Mouse (Mus musculus): ENCODE data around the gene Doc2g. TPM values are rescaled to one million over a fixed set of nuclear protein-coding genes. Genes with fewer than 3 reads are reported as not detected.

Gene Doc2g
- polyA plus RNA-seq, 1 experiment from 2014 or later = 5.2 TPM

DNA sequence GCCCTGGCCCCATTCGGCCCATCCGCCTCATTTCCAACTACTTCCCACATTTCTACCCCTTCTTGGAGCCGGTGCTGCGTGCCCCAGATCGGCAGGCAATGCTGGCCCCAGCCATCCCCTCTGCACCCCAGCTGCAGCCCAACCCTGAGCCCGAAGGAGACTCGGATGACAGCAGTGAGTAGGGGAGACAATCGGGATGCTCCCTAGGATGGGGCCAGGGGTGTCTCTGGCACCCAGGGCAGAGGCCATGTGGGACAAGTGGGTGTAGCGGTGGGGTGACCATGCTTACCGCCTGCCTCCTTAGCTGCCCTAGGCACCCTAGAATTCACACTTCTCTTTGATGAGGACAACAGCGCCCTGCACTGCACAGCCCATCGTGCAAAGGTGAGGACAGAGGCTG lies 528 bp downstream of the Doc2g start:
- H3K36me3 ChIP-seq = peaks cover 36% of the 10 kb centered on the region
- H3K4me2 ChIP-seq (replicated peaks) = no peak overlapping the region
- no peak overlapping the region for H3K27ac ChIP-seq (replicated peaks)
- peaks cover 16% of the 10 kb centered on the region; the same call in 1 of the 2 replicates for H3K27me3 ChIP-seq
- WGBS = 84% methylated on average over 12 of the region's 12 CpGs
- no peak overlapping the region for H3K9ac ChIP-seq (replicated peaks)
- H3K9me3 ChIP-seq = no peaks in the 10 kb centered on the region
- H3K4me3 ChIP-seq = no peak overlapping the region
- H3K4me1 ChIP-seq = peaks cover 15% of the 10 kb centered on the region
- no peak for ATAC-seq (ENCODE audit: low FRiP score, low read depth)

DNA sequence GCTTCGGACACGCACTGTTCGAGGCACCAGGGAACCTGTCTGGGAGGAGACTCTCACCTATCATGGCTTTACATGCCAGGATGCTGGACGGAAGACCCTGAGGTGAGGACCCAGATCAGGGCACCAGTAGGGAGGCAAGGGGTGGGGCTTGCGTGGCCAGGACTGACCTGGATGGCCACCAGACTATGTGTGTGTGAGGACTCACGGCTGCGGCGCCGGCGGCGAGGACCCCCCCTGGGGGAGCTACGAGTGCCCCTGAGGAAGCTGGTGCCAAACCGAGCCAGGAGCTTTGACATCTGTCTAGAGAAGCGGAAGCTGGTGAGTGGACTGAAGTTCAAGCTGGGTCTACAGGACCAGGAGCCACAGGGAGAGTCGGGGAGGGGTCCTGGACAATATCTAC lies 1.2 kb downstream of the Doc2g start:
- H3K4me2 ChIP-seq (replicated peaks) = no peak overlapping the region
- H3K9ac ChIP-seq (replicated peaks) = no peak overlapping the region
- WGBS = 87% methylated on average over 15 of the region's 15 CpGs
- peaks cover 15% of the 10 kb centered on the region for H3K4me1 ChIP-seq
- H3K9me3 ChIP-seq = no peaks in the 10 kb centered on the region
- H3K36me3 ChIP-seq = peaks cover 43% of the 10 kb centered on the region
- H3K4me3 ChIP-seq = no peak overlapping the region
- H3K27ac ChIP-seq (replicated peaks) = no peak overlapping the region
- H3K27me3 ChIP-seq = peaks cover 10% of the 10 kb centered on the region; the same call in 1 of the 2 replicates
- no peak for ATAC-seq (ENCODE audit: low FRiP score, low read depth)

- Histone ChIP-seq H3K9me3 (no peaks in the 10 kb centered on the region), H3K4me1 (peaks cover 10% of the 10 kb centered on the region), H3K4me3 (no peak overlapping the region), H3K4me2 (replicated peaks) (no peak overlapping the region), H3K36me3 (peaks cover 50% of the 10 kb centered on the region), H3K27ac (replicated peaks) (no peak overlapping the region), H3K9ac (replicated peaks) (no peak overlapping the region), H3K27me3 (0 out of 2 replicates have a peak, but pooled peaks cover 7% of the 10 kb centered on the region)
- no peak for ATAC-seq (ENCODE audit: low FRiP score, low read depth)
- 88% methylated on average over 9 of the region's 9 CpGs for WGBS
Observed at GRCm38 (mm10) chr19:4005091-4005490, 2.0 kb downstream of the Doc2g start.

DNA sequence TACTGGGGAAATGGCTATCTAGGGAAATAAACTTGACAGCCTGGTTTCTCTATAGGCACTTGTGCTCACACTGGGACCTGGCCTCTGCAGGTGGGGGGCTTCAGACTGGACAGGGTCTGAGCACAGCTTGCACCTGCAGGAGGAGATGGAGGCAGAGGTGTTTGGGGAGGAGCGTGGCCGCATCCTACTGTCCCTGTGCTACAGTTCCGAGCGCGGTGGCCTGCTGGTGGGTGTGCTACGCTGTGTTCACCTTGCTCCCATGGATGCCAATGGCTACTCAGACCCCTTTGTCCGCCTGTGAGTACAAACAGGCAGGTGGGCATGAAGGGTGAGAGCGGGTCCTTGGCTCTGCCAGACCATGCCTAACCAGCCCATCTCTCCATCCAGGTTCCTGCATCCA lies 2.9 kb downstream of the Doc2g start:
- H3K9ac ChIP-seq (replicated peaks) = no peak overlapping the region
- no peak overlapping the region for H3K27ac ChIP-seq (replicated peaks)
- no peak for ATAC-seq (ENCODE audit: low FRiP score, low read depth)
- no peak overlapping the region for H3K4me2 ChIP-seq (replicated peaks)
- peaks cover 7% of the 10 kb centered on the region for H3K4me1 ChIP-seq
- peaks cover 54% of the 10 kb centered on the region for H3K36me3 ChIP-seq
- H3K9me3 ChIP-seq = no peaks in the 10 kb centered on the region
- 93% methylated on average over 8 of the region's 8 CpGs for WGBS
- H3K4me3 ChIP-seq = no peak overlapping the region
- 0 out of 2 replicates have a peak, but pooled peaks cover 7% of the 10 kb centered on the region for H3K27me3 ChIP-seq

DNA sequence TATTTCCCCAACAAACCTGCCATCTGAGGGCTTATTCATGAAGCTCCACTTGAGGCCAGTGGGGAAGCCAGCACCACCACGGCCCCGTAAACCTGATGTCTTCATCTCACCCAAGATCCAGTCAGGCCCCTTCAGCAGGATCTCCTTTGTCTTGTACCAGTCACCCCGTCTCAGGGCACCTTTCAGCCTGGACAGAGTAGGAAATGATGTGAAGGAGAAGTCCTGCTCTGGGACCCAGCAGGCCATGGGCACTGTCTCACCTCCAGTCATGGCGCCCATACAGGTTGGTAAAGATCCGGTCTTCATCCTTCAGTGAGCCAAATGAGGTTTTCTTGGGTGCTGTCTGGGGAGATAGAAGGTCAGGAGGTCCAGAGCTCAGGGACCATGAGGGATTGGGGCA lies 8.0 kb downstream of the Doc2g start:
- ATAC-seq (ENCODE audit: low FRiP score, low read depth) = no peak
- 92% methylated on average over 5 of the region's 5 CpGs for WGBS
- Histone ChIP-seq H3K4me3 (no peak overlapping the region), H3K9me3 (no peaks in the 10 kb centered on the region), H3K9ac (replicated peaks) (no peak overlapping the region), H3K27me3 (no peaks in the 10 kb centered on the region), H3K27ac (replicated peaks) (no peak overlapping the region), H3K36me3 (peaks cover 44% of the 10 kb centered on the region), H3K4me1 (peaks cover 9% of the 10 kb centered on the region), H3K4me2 (replicated peaks) (no peak overlapping the region)

- peak within 1 kb of the TSS; percentile 77 for H3K4me2 ChIP-seq (replicated peaks)
- H3K27ac ChIP-seq (replicated peaks) = peak within 1 kb of the TSS; percentile 47; the same call in 1 of the 2 replicates
- no peaks in the 10 kb centered on the region for H3K9me3 ChIP-seq
- peak; percentile 100 for ATAC-seq (ENCODE audit: low FRiP score, low read depth)
- H3K4me3 ChIP-seq = peak within 1 kb of the TSS; percentile 75
- H3K9ac ChIP-seq (replicated peaks) = peak within 1 kb of the TSS; percentile 65
- WGBS = under 1% methylated on average over 45 of the region's 45 CpGs
- H3K27me3 ChIP-seq = no peaks in the 10 kb centered on the region
- H3K36me3 ChIP-seq = peaks cover 30% of the 10 kb centered on the region
- peaks cover 9% of the 10 kb centered on the region for H3K4me1 ChIP-seq
Observed at GRCm38 (mm10) chr19:4012432-4013022, 9.4 kb downstream of the Doc2g start, which contains the start of gene Ndufv1. Gene Ndufv1, minus strand, starts transcription at chr19:4012806.

DNA sequence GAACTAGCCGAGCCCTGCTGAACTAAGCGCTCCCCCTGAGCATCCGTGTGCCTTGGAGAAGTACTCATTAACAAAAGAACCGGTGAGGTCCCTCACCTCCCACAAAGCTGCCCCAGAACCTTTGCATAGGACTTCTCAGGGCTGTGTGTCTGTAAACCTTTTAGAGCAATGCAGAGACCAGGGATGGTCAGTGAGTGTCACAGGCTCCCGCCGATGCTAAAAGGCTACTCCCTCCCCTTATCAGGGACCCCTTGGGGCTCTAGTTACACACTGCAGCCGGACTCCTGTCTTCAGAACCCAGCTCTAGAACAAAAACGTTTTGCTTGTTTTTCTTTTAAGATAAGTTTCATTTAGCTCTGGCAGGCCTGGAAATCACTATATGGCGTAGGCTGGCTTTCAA lies 10.0 kb downstream of the Doc2g start:
- H3K27me3 ChIP-seq = no peaks in the 10 kb centered on the region
- no peaks in the 10 kb centered on the region for H3K9me3 ChIP-seq
- H3K27ac ChIP-seq (replicated peaks) = no peak overlapping the region
- H3K36me3 ChIP-seq = peaks cover 24% of the 10 kb centered on the region
- peak overlapping the region; percentile 26; the same call in 1 of the 2 replicates for H3K9ac ChIP-seq (replicated peaks)
- ATAC-seq (ENCODE audit: low FRiP score, low read depth) = no peak
- WGBS = 20% methylated on average over 9 of the region's 9 CpGs
- H3K4me3 ChIP-seq = peak overlapping the region; percentile 75
- peak overlapping the region; percentile 47 for H3K4me2 ChIP-seq (replicated peaks)
- peaks cover 9% of the 10 kb centered on the region for H3K4me1 ChIP-seq

DNA sequence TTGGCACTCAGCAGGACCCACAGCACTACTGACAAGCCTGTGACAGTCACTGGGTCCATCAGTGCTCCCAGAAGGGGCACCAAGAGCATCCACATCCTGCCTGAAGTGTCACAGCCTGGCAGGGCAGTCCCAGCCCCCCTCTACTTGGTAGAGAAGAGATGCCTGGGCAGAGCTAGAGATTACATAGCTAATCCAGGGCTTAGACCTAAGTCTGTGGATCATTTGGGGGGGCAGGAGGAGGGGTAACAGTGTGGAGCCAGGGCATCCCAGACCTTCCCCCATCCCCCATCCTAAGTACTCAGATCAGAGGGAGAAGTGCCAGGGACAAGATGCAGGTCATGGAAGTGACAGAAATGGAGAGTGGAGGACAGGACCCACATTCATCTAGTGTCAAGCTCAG lies 11.7 kb downstream of the Doc2g start:
- Histone ChIP-seq H3K4me2 (replicated peaks) (no peak overlapping the region), H3K36me3 (peaks cover 7% of the 10 kb centered on the region), H3K27me3 (0 out of 2 replicates have a peak, but pooled peaks cover 5% of the 10 kb centered on the region), H3K9me3 (no peaks in the 10 kb centered on the region), H3K4me3 (no peak overlapping the region), H3K4me1 (peaks cover 9% of the 10 kb centered on the region), H3K9ac (replicated peaks) (no peak overlapping the region), H3K27ac (replicated peaks) (no peak overlapping the region)
- no peak for ATAC-seq (ENCODE audit: low FRiP score, low read depth)

- H3K4me1 ChIP-seq = peaks cover 9% of the 10 kb centered on the region
- no peak overlapping the region for H3K27ac ChIP-seq (replicated peaks)
- H3K9ac ChIP-seq (replicated peaks) = no peak overlapping the region
- 75% methylated on average over 5 of the region's 5 CpGs for WGBS
- H3K36me3 ChIP-seq = no peaks in the 10 kb centered on the region
- H3K4me3 ChIP-seq = no peak overlapping the region
- H3K27me3 ChIP-seq = 0 out of 2 replicates have a peak, but pooled peaks cover 5% of the 10 kb centered on the region
- ATAC-seq (ENCODE audit: low FRiP score, low read depth) = no peak
- no peaks in the 10 kb centered on the region for H3K9me3 ChIP-seq
- no peak overlapping the region for H3K4me2 ChIP-seq (replicated peaks)
Observed at GRCm38 (mm10) chr19:4015635-4016034, 12.5 kb downstream of the Doc2g start.

GRCm38 (mm10) chr19:4017921-4018587 lies 14.9 kb downstream of the Doc2g start:
- H3K9ac ChIP-seq (replicated peaks) = no peak overlapping the region
- no peaks in the 10 kb centered on the region for H3K36me3 ChIP-seq
- WGBS = 71% methylated on average over 10 of the region's 10 CpGs
- H3K4me1 ChIP-seq = no peaks in the 10 kb centered on the region
- no peak overlapping the region for H3K27ac ChIP-seq (replicated peaks)
- no peaks in the 10 kb centered on the region for H3K9me3 ChIP-seq
- no peak for ATAC-seq (ENCODE audit: low FRiP score, low read depth)
- H3K4me3 ChIP-seq = no peak overlapping the region
- H3K27me3 ChIP-seq = 0 out of 2 replicates have a peak, but pooled peaks cover 5% of the 10 kb centered on the region
- no peak overlapping the region for H3K4me2 ChIP-seq (replicated peaks)

GRCm38 (mm10) chr19:4018743-4019583 lies 15.8 kb downstream of the Doc2g start:
- H3K4me1 ChIP-seq = no peaks in the 10 kb centered on the region
- no peak overlapping the region for H3K27ac ChIP-seq (replicated peaks)
- 34% methylated on average over 18 of the region's 18 CpGs for WGBS
- ATAC-seq (ENCODE audit: low FRiP score, low read depth) = 0 out of 2 replicates have a peak, but pooled peaks have one; percentile 38
- H3K9me3 ChIP-seq = no peaks in the 10 kb centered on the region
- no peak overlapping the region for H3K4me2 ChIP-seq (replicated peaks)
- no peak overlapping the region for H3K4me3 ChIP-seq
- H3K9ac ChIP-seq (replicated peaks) = no peak overlapping the region
- H3K27me3 ChIP-seq = 0 out of 2 replicates have a peak, but pooled peaks cover 5% of the 10 kb centered on the region
- no peaks in the 10 kb centered on the region for H3K36me3 ChIP-seq

DNA sequence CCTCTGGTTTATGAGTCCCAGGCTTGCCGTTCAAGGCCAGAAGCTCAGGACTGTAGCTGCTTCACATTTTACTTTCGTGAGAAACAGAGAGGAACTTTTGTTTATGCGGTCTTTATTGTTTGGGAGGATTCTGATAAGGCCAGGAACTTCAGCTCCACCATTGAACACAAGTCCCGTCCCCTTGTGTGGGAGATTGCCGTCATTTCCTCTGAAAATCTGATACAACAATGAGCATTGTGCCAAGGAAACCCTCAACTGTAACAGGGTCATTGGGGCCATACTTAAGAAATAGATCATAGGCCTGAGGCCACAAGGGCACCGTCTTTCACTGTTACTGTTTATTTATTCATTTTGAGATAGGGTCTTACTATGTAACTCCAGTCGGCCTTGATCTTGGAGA lies 20.1 kb downstream of the Doc2g start:
- Histone ChIP-seq H3K27me3 (0 out of 2 replicates have a peak, but pooled peaks cover 5% of the 10 kb centered on the region), H3K9ac (replicated peaks) (no peak overlapping the region), H3K9me3 (no peaks in the 10 kb centered on the region), H3K4me3 (no peak overlapping the region), H3K4me1 (no peaks in the 10 kb centered on the region), H3K36me3 (no peaks in the 10 kb centered on the region), H3K27ac (replicated peaks) (no peak overlapping the region), H3K4me2 (replicated peaks) (no peak overlapping the region)
- ATAC-seq (ENCODE audit: low FRiP score, low read depth) = no peak
- WGBS = 82% methylated on average over 7 of the region's 7 CpGs
